Mouse (Mus musculus) hindlimb bud, embryonic 11.5 days (tissue): Measurements from ENCODE around the gene Patz1.

Source experiments
- DNase-seq: peaks from one replicate; pipeline ENCODE4 v3.0.0-alpha.2; 2012; ENCODE audit warnings: low read depth, low spot score; ENCODE audit errors: extremely low spot score

Gene Patz1

GRCm38 (mm10) chr11:3292062-3292421, 3.4 kb downstream of the Patz1 start:
- no peak for DNase-seq

DNA sequence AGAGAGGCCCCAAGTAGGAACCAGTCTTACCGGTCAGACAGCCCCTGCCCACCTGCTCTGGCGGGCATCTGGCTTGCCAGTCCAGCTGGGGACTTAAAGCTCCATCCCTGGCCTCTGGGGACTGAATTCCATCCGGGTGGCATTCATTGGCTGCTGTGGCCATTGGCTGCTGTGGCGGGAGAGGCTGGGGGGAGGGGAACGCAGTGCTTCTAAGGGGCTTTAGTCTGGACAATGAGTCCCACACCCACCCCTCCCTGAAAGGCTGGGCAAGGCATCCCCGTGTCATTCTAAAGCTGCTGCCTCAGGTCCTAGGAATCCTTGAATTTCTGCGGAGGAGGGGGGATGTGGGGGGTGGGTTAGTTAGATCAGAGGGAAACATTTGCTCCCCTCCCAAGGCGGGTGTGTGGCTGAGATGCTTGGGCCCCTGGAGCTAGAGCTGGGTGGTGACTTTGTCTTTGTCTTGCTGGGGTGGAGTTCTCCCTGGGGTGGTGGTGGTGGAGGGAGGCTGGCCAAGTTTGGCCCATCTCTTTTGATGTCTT, 4.1 kb downstream of the Patz1 start:
- DNase-seq = peak; percentile 52

DNA sequence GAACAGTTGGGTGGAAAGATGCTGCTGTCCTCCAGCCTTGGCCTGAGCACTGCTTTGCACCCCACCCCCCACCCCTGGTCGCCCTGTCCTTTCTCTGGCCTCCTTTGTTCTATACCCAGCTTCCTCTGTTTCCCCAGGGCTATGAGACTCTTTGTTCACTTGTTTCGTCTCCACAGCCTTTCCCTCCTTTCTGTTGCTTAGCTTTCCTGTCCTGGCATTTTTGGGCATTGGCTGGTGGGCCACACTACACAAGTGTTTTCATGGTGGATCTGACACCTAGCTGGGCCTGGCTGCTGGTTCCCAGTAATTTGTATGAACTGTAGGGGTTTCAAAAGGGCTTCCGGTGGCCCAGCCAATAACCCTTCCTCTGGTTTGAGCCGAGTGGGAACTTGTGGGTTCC, 4.7 kb downstream of the Patz1 start:
- DNase-seq = no peak

GRCm38 (mm10) chr11:3294641-3295040, 6.0 kb downstream of the Patz1 start:
- no peak for DNase-seq

DNA sequence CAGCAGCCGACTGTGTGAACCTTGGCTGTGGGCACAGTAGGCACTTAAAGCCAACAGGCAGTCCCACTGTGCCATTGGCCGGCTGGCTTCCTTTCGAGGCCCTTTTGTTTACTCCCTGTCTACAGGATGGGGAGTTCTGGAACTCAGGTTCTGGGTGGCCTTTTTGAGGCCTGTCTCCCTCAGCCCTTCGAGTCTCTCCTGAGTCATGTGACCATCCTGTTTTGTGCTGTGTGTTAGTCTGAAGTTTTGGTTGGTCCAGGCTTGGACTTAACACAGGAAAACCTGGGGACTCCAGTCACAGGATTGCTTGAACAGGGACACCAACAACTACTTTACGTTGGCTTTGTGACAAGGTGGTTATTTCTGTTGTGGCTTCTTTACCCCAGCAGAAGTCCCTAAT, 7.4 kb downstream of the Patz1 start:
- DNase-seq = no peak

DNA sequence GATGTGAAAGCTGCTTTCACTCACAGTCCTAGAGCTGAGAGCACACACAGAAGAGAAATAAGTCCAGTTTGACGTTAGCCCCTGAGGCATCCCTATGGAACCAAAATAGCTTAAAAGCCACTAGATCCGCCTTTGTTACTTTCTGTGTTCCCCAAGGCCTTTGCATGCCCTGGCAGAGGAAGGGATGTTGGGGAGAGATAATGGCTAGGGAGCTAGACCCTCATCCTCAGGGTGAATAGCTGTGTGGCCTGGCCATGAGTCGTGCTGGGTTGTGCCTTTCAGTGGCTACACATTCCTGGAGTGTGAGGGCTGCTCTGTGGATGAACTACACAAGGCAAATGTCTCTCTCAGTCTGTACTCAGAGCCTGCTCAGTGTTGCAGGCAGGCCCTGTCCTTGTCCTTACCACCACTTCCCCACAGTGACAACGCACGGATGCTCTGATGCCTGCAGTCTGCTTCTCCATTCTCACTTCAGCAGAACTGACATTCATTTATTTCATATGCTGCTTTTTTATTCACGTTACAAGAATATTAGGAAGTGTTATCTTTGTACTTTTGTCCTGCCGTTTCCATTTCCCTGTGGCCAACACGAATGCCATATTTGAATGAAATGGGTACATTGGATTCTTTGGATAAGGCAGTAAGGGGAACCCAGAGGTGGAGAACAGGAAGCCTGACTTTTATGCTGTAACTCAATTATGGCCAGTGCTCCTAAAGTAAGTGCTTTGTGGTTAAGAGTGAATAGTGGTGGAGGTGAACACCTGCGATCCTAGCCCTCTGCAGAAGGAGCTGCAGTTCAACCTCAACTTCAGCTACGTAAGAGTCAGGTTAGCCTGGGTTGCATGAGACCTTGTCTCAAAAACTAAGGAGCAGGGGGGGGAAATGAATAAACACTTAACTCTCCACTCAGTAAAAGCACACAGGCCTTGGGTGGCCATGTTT, 9.5 kb downstream of the Patz1 start:
- no peak for DNase-seq

DNA sequence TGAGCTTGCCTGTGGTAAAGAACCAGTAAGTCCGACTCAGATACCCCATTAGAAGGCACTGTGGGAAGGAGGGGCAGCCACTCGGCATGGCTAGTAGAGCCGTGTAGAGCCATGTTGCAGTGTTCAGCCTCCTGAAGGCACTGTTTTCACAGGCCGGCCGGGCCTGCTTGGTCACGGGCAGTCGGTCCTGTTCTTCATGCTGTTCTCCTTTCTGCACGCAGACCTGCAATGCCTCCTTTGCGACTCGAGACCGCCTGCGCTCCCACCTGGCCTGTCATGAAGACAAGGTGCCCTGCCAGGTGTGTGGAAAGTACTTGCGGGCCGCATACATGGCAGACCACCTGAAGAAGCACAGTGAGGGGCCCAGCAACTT, 10.1 kb downstream of the Patz1 start:
- DNase-seq = no peak

DNA sequence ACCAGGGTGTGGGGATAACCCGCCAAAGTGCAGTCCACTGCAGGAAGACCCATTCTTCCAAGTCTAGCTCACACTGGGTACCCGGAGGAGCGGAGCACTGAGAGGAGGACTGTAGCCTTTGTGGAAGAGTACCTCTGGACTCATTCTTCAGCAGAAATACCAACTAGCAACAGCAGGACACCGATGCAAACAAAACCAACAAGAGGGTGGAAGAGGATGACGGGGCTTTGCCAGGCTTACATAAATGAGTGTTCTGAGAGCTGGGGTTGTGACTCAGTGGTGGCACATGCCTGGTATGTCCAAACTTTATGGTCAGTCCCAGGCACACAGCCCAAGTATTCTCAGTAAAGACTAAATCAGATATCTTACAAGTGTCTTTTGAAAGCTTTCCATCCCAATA, 12.4 kb downstream of the Patz1 start:
- DNase-seq = no peak

GRCm38 (mm10) chr11:3302385-3302784, 13.7 kb downstream of the Patz1 start:
- no peak for DNase-seq

DNA sequence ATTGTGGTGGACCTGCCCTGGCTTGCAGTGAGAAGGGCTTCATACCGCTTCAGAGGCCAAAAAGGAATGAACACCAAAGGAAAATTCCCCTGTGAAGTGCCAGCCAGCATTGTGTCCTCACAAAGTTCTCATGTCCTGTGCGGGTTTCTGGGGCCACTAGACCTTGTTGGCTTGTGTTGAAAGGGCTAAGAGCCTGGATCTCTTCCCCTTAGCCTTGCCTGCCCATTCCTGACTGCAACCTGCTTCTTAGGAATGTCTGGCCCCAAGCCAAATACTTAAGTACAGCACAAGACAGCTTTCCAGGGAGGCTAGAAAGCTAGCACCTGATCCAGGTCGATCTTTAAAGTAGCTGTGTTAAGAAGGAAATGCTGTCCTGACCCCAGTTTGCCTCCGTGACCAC, 14.1 kb downstream of the Patz1 start:
- DNase-seq = no peak

DNA sequence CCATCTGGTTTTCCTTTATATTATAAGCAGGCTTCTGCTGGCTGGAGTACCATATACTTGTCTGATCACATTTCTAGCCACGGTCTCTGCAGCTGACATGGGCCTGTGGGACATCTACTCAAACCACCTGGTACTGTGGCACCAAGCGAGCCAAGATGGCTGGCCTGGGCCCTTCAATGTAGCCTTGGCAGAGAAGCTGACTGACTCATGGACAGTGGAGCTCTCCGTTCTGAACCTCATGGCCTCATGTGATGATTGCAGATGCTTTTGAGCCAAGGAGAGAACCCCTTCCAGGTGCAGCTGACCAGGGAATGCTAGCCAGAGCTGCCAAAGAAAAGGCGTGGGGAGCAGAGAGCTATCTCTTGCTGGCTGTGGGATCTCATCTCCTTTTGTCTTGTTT, 17.1 kb downstream of the Patz1 start:
- no peak for DNase-seq

GRCm38 (mm10) chr11:3307875-3308274, 19.2 kb downstream of the Patz1 start:
- no peak for DNase-seq

DNA sequence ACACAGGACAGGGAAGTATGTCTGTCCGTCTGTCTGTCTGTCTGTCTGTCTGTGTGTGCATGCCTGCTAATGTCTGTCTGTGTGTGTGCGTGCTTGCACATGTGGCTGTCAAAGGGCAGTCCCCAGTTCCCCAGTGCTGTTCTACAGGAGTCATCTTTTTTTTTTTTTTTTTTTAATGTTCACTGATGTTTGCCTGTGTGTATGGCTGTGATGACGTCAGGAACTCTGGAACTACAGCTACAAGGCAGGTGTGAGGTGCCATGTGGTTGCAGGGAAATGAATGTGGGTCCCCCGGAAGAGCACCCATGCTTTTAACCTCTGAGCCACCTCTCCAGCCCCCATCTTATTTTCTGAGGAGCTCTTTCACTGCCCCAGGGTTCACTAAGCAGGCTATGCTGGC, 21.2 kb downstream of the Patz1 start:
- no peak for DNase-seq

DNA sequence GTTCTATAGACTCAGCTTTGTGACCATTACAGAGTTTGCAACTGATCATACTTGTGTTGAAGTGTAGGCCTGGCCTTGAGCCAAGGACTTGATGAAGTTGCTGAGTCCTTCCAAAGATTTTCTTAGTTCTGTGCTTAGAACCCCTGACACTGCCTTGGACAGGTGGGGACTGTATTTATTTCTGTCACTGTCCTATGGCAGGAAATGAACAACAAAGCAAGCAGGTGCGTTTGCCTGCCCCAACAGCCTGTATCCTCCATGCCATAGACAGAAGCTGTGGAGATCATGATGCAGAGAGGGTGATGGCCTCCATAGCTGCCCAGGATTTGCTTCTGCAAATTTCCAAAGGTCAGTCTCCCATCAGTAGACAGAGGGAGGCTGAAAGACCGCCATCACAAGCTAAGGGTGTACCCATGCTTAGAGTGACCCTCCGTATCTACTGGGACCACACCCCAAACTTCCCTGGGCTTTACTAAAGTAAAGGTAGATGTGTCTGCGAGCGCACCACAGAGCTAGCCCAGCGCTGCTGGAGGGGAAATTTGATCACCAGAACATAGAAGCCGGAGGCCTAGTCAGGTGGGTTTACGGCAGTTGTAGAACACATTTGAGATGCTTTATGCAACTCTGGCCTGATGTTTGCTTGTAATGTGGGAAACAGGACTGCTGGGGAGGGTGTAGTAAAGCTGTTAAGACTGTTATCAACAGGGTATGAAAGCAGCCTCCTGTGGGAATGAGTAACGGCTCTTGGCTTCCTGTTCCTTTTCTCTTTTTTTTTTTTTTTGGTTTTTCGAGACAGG, 22.3 kb downstream of the Patz1 start:
- no peak for DNase-seq

- no peak for DNase-seq
Observed at GRCm38 (mm10) chr11:3311586-3312347, 23.1 kb downstream of the Patz1 start.

DNA sequence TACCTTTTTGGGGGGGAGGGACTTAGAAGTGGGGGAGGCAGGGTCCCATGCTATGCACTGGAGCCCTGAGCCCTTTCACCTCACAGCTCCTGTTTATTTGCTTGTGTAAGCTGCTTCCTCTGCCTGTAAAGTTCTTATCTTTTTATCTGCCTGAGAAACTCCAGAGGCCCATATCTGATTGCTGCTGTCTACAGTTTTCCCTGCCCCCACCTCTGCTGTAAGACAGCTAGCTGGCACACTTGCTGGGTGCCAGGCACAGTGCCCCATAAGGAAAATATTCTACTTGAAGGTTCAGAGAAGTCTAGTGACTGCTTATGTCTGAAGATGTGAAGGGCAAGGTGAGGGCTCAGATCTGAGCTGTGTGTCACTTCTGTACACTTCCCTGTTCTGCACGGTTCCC, 24.6 kb downstream of the Patz1 start:
- no peak for DNase-seq

GRCm38 (mm10) chr11:3314148-3314547, 25.5 kb downstream of the Patz1 start:
- DNase-seq = no peak

DNA sequence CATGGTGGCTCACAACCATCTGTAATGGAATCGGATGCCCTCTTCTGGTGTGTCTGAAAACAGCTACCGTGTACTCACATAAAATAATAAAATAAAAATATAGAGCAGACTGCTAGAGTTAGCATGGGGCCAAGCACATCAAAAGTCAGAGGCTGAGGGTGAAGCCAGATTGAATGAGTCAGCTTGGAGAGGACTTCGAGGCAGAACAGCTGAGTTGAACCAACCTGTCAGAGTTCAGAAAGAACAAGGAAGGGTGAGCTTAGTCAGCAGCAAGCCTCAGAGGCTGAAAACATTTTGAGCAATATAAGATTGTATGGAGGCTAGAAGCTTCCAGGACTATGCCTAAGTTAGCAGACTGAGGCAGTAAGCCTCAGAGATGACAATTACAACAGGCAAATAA, 29.6 kb downstream of the Patz1 start:
- no peak for DNase-seq

DNA sequence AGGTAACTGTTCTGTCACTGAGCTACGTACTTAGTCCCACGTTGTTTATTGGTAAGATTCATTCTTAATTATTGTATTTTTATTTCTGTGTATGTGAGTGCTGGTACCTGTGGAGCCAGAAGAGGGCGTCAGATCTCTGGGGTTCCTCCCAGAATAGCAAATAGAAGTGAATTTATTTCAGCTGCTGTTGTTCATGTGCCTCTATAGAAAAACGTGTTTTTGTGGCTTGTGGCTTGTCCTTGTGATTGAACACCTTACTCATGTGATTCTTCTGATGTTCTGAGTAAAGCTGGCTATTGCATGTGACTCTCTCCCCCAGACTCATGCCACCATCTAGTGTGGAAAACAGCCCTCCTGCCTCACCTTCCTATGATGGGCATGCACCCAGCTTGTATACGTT, 39.6 kb downstream of the Patz1 start:
- DNase-seq = no peak

GRCm38 (mm10) chr11:3328806-3329775, 40.4 kb downstream of the Patz1 start:
- no peak for DNase-seq
